Mouse (Mus musculus) spleen, adult 2 months (tissue): ENCODE results near the gene Taok3. TPM values are rescaled to one million over a fixed set of nuclear protein-coding genes. Genes with fewer than 3 reads are reported as not detected.

Experiments
- DNase-seq, 2 experiments: peaks; one replicate each; pipeline versions ENCODE4 v3.0.0 to v3.0.0-alpha.2; 2012 to 2021; ENCODE audit warnings: low spot score in 2 of 2, low read depth in 1 of 2
- H3K27ac ChIP-seq: fragments of 200-500 bp; 2 replicates; pipeline ENCODE4 v1.5.1; 2012; ENCODE audit warnings: low read length, inconsistent platforms; ENCODE audit not compliant: insufficient read depth
- H3K27me3 ChIP-seq: fragments of 200-500 bp; 2 replicates; pipeline ENCODE4 v1.6.1; 2012; ENCODE audit warnings: mild to moderate bottlenecking, moderate library complexity, low read length, inconsistent platforms; ENCODE audit not compliant: control insufficient read depth, insufficient read depth
- H3K36me3 ChIP-seq: fragments of 200-500 bp; 2 replicates; pipeline ENCODE4 v1.6.1; 2012; ENCODE audit warnings: mild to moderate bottlenecking, low read length, inconsistent platforms; ENCODE audit not compliant: control insufficient read depth, insufficient read depth
- H3K4me1 ChIP-seq: fragments of 200-500 bp; 2 replicates; pipeline ENCODE4 v1.6.1; 2011; ENCODE audit warnings: inconsistent platforms; ENCODE audit not compliant: control insufficient read depth, insufficient read depth, insufficient read length
- H3K4me3 ChIP-seq: fragments of 200-500 bp; 2 replicates; pipeline ENCODE4 v1.5.1; 2011; ENCODE audit warnings: mild to moderate bottlenecking, inconsistent platforms; ENCODE audit not compliant: insufficient read depth, insufficient read length; ENCODE audit errors: extremely low read depth
- CTCF ChIP-seq: fragments of 200-500 bp; IDR thresholded peaks from 2 replicates; pipeline ENCODE4 v1.5.1; 2011; ENCODE audit warnings: mild to moderate bottlenecking, inconsistent platforms; ENCODE audit not compliant: insufficient read depth, insufficient read length, insufficient replicate concordance; ENCODE audit errors: extremely low read depth
- POLR2A ChIP-seq: fragments of 200-500 bp; IDR thresholded peaks from 2 replicates; pipeline ENCODE4 v1.6.1; 2011; ENCODE audit warnings: low read depth, low read length, inconsistent platforms
- WGBS: fragments of 180-500 bp; shearing (Covaris S2); methylation state at CpG from one replicate; pipeline ENCODE4 v1.1.7; 2018; 5-methylcytosine and 5-hydroxymethylcytosine counted together
- polyA plus RNA-seq: library from polyadenylated mRNA; depleted of rRNA; stranded (reverse); fragments of >200 nt; gene quantifications from 2 replicates; pipeline ENCODE4 v1.2.3, GENCODE M21; 2012

Taok3 gene
- polyA plus RNA-seq, 1 experiment, result 18.4 TPM

- Histone ChIP-seq H3K27me3 (no peaks in the 10 kb centered on the region), H3K4me3 (no peak overlapping the region), H3K36me3 (no peaks in the 10 kb centered on the region), H3K4me1 (peaks cover 40% of the 10 kb centered on the region; the same call in 1 of the 2 replicates), H3K27ac (no peak overlapping the region)
- TF ChIP-seq CTCF (no peak), POLR2A (no peak)
- no peak for DNase-seq
- WGBS, result 85% methylated on average over 8 of the region's 8 CpGs
Measured at GRCm38 (mm10) chr5:117139822-117140221, 19.9 kb downstream of the Taok3 start.

DNA sequence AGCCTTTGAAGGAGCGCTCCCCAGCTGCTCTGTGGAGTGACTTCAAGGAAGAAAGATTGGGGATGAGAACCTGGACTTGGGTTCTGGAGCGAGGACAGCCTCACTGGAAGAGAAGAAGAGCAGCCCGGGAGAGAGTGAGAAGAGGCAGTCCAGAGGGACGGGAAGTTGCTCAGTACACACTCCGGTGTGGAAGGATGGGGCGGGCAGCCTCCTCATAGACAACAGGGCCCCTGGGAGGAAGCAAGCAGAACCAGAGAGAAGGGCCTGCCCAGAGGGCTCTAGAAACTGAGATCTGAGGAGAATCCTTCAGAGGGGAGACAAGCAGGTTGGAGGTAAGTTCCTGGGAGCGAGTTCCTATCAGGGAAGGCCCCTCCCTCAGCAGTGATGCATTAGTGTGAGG lies 20.4 kb downstream of the Taok3 start:
- peak in 1 of 2 experiments; percentile 24 for DNase-seq
- TF ChIP-seq CTCF, result no peak
- TF ChIP-seq POLR2A, result no peak
- H3K27ac ChIP-seq, result 0 out of 2 replicates have a peak overlapping the region, but pooled peaks have one; percentile 11
- no peaks in the 10 kb centered on the region for H3K36me3 ChIP-seq
- 44% methylated on average over 7 of the region's 7 CpGs for WGBS
- H3K4me3 ChIP-seq, result no peak overlapping the region
- H3K4me1 ChIP-seq, result peaks cover 36% of the 10 kb centered on the region; the same call in 1 of the 2 replicates
- H3K27me3 ChIP-seq, result no peaks in the 10 kb centered on the region

DNA sequence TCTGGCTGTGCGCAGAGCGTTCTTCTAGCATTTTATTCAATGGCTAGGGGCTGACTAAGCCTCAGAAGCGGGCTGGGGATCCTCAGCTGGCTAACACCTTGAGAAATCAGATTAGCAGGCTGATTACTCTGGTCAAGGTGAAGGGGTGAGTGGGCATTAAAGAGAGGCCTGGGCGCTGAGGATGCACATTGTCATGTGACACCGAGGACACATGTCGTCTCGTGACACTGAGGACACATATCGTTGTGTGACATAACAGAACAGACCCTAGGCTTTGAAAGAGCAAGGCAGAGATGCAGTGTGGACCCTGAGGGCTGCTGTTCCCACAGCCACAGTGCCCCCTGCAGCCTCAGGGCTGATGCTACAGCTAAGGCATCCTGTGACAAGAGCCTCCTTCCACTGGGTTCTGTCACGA lies 23.8 kb downstream of the Taok3 start:
- Histone ChIP-seq H3K27me3 (no peaks in the 10 kb centered on the region), H3K4me3 (no peak overlapping the region), H3K27ac (no peak overlapping the region), H3K36me3 (no peaks in the 10 kb centered on the region), H3K4me1 (peaks cover 18% of the 10 kb centered on the region; the same call in 1 of the 2 replicates)
- peak in 1 of 2 experiments; percentile 48 for DNase-seq
- whole genome bisulfite sequencing, result 66% methylated on average over 9 of the region's 9 CpGs
- TF ChIP-seq CTCF, result peak; percentile 70; the same call in 1 of the 2 replicates
- no peak for TF ChIP-seq POLR2A

DNA sequence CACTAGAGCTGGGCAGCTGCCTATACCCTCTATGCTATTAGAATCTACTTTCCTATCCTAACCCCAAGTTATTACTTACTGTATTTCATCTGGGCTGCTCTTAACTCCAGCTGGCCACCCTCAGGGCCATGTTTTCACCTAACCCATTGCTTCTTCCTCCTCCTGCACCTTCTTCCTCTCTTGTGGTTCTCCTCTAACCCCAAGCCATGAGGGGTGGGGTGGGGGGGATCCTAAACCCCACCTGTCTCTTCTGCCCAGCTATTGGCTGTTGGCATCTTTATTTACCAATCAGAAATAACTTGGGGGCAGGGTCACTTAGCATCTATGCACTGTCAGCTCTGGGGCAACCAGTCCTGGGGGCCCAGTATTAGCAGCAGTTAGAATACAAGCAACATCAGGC lies 26.2 kb downstream of the Taok3 start:
- Histone ChIP-seq H3K27me3 (no peaks in the 10 kb centered on the region), H3K4me3 (no peak overlapping the region), H3K4me1 (peaks cover 16% of the 10 kb centered on the region; the same call in 1 of the 2 replicates), H3K36me3 (no peaks in the 10 kb centered on the region), H3K27ac (no peak overlapping the region)
- TF ChIP-seq CTCF, result no peak
- TF ChIP-seq POLR2A, result no peak
- DNase-seq, result no peak

GRCm38 (mm10) chr5:117147187-117148095 lies 27.5 kb downstream of the Taok3 start:
- H3K36me3 ChIP-seq, result no peaks in the 10 kb centered on the region
- no peak overlapping the region for H3K4me3 ChIP-seq
- DNase-seq, result no peak
- no peak overlapping the region; the same call in 1 of the 2 replicates for H3K27ac ChIP-seq
- no peaks in the 10 kb centered on the region for H3K27me3 ChIP-seq
- no peak for TF ChIP-seq CTCF
- no peak for TF ChIP-seq POLR2A
- 90% methylated on average over 16 of the region's 16 CpGs for WGBS
- H3K4me1 ChIP-seq, result peaks cover 16% of the 10 kb centered on the region; the same call in 1 of the 2 replicates

DNA sequence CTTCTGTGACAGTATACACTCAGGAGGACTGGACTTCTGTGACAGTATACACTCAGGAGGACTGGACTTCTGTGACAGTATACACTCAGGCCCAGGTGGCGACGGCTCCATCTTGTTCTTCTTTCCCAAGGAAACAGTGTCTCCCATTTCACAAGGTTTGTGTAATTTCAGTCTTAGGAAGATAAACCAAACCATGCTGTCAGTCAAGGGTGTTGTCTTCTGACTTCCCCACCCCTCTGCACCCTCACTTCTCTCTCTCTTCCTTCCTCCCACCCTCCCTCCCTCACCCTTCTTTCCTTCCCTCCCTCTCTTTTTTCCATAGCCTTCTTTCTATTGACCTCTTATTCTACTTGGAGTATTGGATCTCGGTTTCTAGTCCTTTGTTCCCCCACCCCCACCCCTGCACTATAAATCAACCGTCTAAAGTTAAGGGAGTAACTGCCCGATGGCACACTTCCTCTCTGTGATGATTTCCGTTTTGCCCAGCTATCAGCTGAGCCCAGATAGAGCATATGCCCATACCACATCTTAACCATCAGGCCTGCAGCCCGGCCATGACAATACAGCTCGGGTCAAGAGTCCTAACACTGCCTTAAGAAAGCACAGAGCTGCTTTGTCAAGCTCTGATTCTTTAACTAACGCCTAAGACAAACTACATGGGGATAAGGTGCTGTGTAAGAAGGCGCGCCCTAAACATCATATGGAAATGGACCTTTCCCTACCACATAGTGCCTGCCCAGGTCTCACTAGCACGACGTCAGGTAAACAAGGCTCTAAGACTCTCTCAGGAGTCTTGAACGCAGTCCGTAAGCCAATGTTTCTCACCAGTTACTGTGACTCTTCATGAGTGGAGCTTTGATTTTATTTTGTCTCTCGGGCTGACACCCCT lies 29.4 kb downstream of the Taok3 start:
- no peaks in the 10 kb centered on the region for H3K27me3 ChIP-seq
- H3K4me1 ChIP-seq, result peaks cover 13% of the 10 kb centered on the region; the same call in 1 of the 2 replicates
- H3K36me3 ChIP-seq, result peaks cover 3% of the 10 kb centered on the region; the same call in 1 of the 2 replicates
- H3K4me3 ChIP-seq, result no peak overlapping the region
- DNase-seq, result no peak
- 34% methylated on average over 16 of the region's 16 CpGs for WGBS
- H3K27ac ChIP-seq, result peak overlapping the region; percentile 59
- no peak for TF ChIP-seq CTCF
- no peak for TF ChIP-seq POLR2A
